In the genomic region with DNA sequence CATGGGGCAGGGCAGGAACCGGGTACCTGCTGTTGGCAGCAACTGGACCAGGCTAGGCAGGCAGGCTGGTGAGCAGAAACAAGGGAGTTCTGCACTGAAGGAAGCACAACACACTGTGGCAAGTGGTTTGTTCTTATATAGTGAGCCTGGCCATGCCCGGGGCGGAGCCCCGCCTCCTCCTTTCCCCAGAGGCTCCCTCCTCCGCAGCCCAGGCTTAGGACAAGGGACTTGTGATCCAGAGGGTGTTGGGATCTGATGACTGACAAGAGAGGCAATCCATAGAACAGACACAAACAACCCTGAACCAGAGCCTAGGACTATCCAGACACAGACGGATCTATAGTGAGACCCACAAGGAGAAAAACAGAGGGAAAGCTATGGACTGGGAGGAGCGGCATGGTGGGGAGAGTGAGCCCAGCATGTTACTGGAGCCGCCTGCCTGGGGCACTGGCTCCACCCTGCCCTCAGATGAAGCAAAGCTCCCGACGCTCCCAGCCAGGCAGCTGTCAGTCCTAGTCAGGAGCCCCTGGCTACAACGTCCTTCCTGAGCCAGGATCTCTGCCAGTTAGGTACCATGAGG, we compare ENCODE assay signal across 8 mouse cellular contexts. TPM values are rescaled to one million over a fixed set of nuclear protein-coding genes. Genes with fewer than 3 reads are reported as not detected.
A peak's percentile ranks its signal among the peaks of the same experiment; 100 is the strongest.
DNase-seq lines count a peak whose midpoint lies in the region; ATAC-seq and TF ChIP-seq lines count a peak whose summit lies in the region.

Gene Carns1 (minus strand): TSS at position 112 of the 580 bp plus-strand sequence.

- no peak within 1 kb of the TSS for H3K27ac ChIP-seq in neural tube, embryonic 11.5 days (ENCODE audit: low read depth, low read length)
- H3K27ac ChIP-seq in embryonic facial prominence, embryonic 15.5 days (replicated peaks) = peak within 1 kb of the TSS; percentile 24
- H3K27ac ChIP-seq in heart, embryonic 16.5 days (ENCODE audit: low read length) = peak within 1 kb of the TSS; percentile 88
- H3K27ac ChIP-seq in liver, embryonic 14.5 days = no peak within 1 kb of the TSS

- no peak for TF ChIP-seq CTCF in liver, embryonic 14.5 days (IDR thresholded peaks at IDR 0.05; ENCODE audit: low read depth)

- H3K9ac ChIP-seq in neural tube, embryonic 11.5 days (ENCODE audit: low read length) = peak within 1 kb of the TSS; percentile 12
- H3K9ac ChIP-seq in embryonic facial prominence, embryonic 15.5 days = no peak within 1 kb of the TSS
- H3K9ac ChIP-seq in heart, embryonic 16.5 days (ENCODE audit: low read length) = peak within 1 kb of the TSS; percentile 66
- no peak within 1 kb of the TSS for H3K9ac ChIP-seq in liver, embryonic 14.5 days (replicated peaks)

- H3K4me1 ChIP-seq in neural tube, embryonic 11.5 days (ENCODE audit: control insufficient read depth, insufficient read depth, low read length) = peaks cover 5% of the 10 kb centered on the region; the same call in 1 of the 2 replicates
- H3K4me1 ChIP-seq in embryonic facial prominence, embryonic 15.5 days = peaks cover 26% of the 10 kb centered on the region
- H3K4me1 ChIP-seq in heart, embryonic 16.5 days (ENCODE audit: control insufficient read depth, insufficient read depth, low read length) = peaks cover 45% of the 10 kb centered on the region
- peaks cover 0 to 6% of the 10 kb centered on the region in 2 experiments; a peak in 1 of 4 replicates for H3K4me1 ChIP-seq in liver, embryonic 14.5 days (replicated peaks; ENCODE audit: control insufficient read depth in 2 of 2, insufficient read depth in 2 of 2, low read length in 1 of 2)

- no peaks in the 10 kb centered on the region for H3K27me3 ChIP-seq in neural tube, embryonic 11.5 days (ENCODE audit: control insufficient read depth, insufficient read depth, low read length)
- H3K27me3 ChIP-seq in embryonic facial prominence, embryonic 15.5 days = no peaks in the 10 kb centered on the region
- no peaks in the 10 kb centered on the region for H3K27me3 ChIP-seq in heart, embryonic 16.5 days (ENCODE audit: control insufficient read depth, insufficient read depth, low read length)
- H3K27me3 ChIP-seq in liver, embryonic 14.5 days (ENCODE audit: control insufficient read depth, insufficient read depth, low read length) = no peaks in the 10 kb centered on the region

- peak; percentile 44 for DNase-seq in neural tube, embryonic 11.5 days (ENCODE audit: low spot score)
- no peak for DNase-seq in neural tube, embryonic 10.5 days (ENCODE audit: extremely low spot score, low spot score)
- no peak for DNase-seq in liver, embryonic 14.5 days (ENCODE audit: low read depth in 3 of 3, low spot score in 3 of 3)
- DNase-seq in retina, postnatal 7 days (ENCODE audit: low read depth, low spot score) = peak; percentile 38
- no peak for DNase-seq in ovary, adult 18-20 months (ENCODE audit: low spot score)
- no peak for DNase-seq in left cerebral cortex, postnatal 4 days

- H3K9me3 ChIP-seq in neural tube, embryonic 11.5 days (ENCODE audit: control insufficient read depth, low read length) = no peaks in the 10 kb centered on the region
- H3K9me3 ChIP-seq in embryonic facial prominence, embryonic 15.5 days (replicated peaks) = no peaks in the 10 kb centered on the region
- no peaks in the 10 kb centered on the region for H3K9me3 ChIP-seq in heart, embryonic 16.5 days (replicated peaks; ENCODE audit: control insufficient read depth, low read length)
- H3K9me3 ChIP-seq in liver, embryonic 14.5 days (ENCODE audit: control insufficient read depth, low read length) = no peaks in the 10 kb centered on the region

- H3K4me3 ChIP-seq in neural tube, embryonic 11.5 days (ENCODE audit: low read depth, low read length) = 0 out of 2 replicates have a peak within 1 kb of the TSS, but pooled peaks have one; percentile 2
- 0 out of 2 replicates have a peak within 1 kb of the TSS, but pooled peaks have one; percentile 1 for H3K4me3 ChIP-seq in embryonic facial prominence, embryonic 15.5 days (replicated peaks)
- H3K4me3 ChIP-seq in heart, embryonic 16.5 days (ENCODE audit: low read length) = peak within 1 kb of the TSS; percentile 46
- no peak within 1 kb of the TSS for H3K4me3 ChIP-seq in liver, embryonic 14.5 days (ENCODE audit: insufficient read depth in 1 of 2, low read depth in 2 of 2, low read length in 2 of 2)

- H3K36me3 ChIP-seq in neural tube, embryonic 11.5 days (ENCODE audit: control insufficient read depth, insufficient read depth, low read length) = no peaks in the 10 kb centered on the region
- no peaks in the 10 kb centered on the region for H3K36me3 ChIP-seq in embryonic facial prominence, embryonic 15.5 days
- H3K36me3 ChIP-seq in heart, embryonic 16.5 days (ENCODE audit: control insufficient read depth, insufficient read depth) = no peaks in the 10 kb centered on the region
- H3K36me3 ChIP-seq in liver, embryonic 14.5 days (replicated peaks; ENCODE audit: control insufficient read depth, insufficient read depth, low read depth) = no peaks in the 10 kb centered on the region

- intact Hi-C loops in left cerebral cortex, postnatal 4 days (cut with DNase I) = no loop called here

- no peak for ATAC-seq in neural tube, embryonic 11.5 days (ENCODE audit: insufficient read depth, low FRiP score, low TSS enrichment)
- ATAC-seq in embryonic facial prominence, embryonic 15.5 days (ENCODE audit: insufficient number of reproducible peaks, low FRiP score, low TSS enrichment, low read depth) = peak; percentile 74
- ATAC-seq in heart, embryonic 16.5 days (replicated peaks; ENCODE audit: extremely low read depth, insufficient read depth, low FRiP score) = peak; percentile 50
- no peak for ATAC-seq in liver, embryonic 14.5 days (ENCODE audit: insufficient read depth)

- TF ChIP-seq EP300 in liver, embryonic 14.5 days (IDR thresholded peaks at IDR 0.05; ENCODE audit: low read depth) = no peak

- WGBS in neural tube, embryonic 11.5 days = 3% methylated on average over 11 of the region's 11 CpGs
- 8% methylated on average over 11 of the region's 11 CpGs for WGBS in embryonic facial prominence, embryonic 15.5 days
- WGBS in heart, embryonic 16.5 days = 10% methylated on average over 11 of the region's 11 CpGs
- WGBS in liver, embryonic 14.5 days (ENCODE audit: insufficient replicate concordance) = 23% methylated on average over 11 of the region's 11 CpGs

- peak within 1 kb of the TSS; percentile 22 for H3K4me2 ChIP-seq in neural tube, embryonic 11.5 days (ENCODE audit: low read depth)
- H3K4me2 ChIP-seq in embryonic facial prominence, embryonic 15.5 days (replicated peaks) = peak within 1 kb of the TSS; percentile 26
- H3K4me2 ChIP-seq in heart, embryonic 16.5 days (ENCODE audit: low read depth, low read length) = peak within 1 kb of the TSS; percentile 68
- H3K4me2 ChIP-seq in liver, embryonic 14.5 days (ENCODE audit: low read depth) = peak within 1 kb of the TSS; percentile 23; the same call in 1 of the 2 replicates

RNA-seq across cellular contexts. Expression of gene Carns1, which starts in this region (rescaled TPM):
- polyA plus RNA-seq in neural tube, embryonic 11.5 days (2014; fragmentation: Nextera tagmentation; extraction: Ambion mirVana) = 2.9 and 3.8 TPM in 2 replicates
- 3.4 and 5.4 TPM in 2 replicates for polyA plus RNA-seq in embryonic facial prominence, embryonic 15.5 days (2015; fragmentation: Nextera tagmentation; extraction: Ambion mirVana)
- polyA plus RNA-seq in heart, embryonic 16.5 days (2015; fragmentation: Nextera tagmentation; extraction: Ambion mirVana) = 15.9 and 17.5 TPM in 2 replicates
- polyA plus RNA-seq in liver, embryonic 14.5 days (2012; rRNA removed) = 0.32 and 0.44 TPM in 2 replicates
- 0.18 and 0.71 TPM in 2 replicates for polyA plus RNA-seq in liver, embryonic 14.5 days (2014; fragmentation: Nextera tagmentation; extraction: Ambion mirVana)
- 1 to 10 TPM; 2.4 to 3.1 TPM for total RNA-seq in left cerebral cortex, postnatal 4 days (2021)

Comparison
In these comparisons a context has a peak if more than half of its experiments do, and no peak if none do; other contexts are left out.
1. DNase-seq: peak in neural tube, embryonic 11.5 days (single experiment) and retina, postnatal 7 days (single experiment); none in neural tube, embryonic 10.5 days (single experiment), liver, embryonic 14.5 days (0 of 3), ovary, adult 18-20 months (single experiment) and left cerebral cortex, postnatal 4 days (single experiment).
2. ATAC-seq: peak in embryonic facial prominence, embryonic 15.5 days (single experiment) and heart, embryonic 16.5 days (single experiment); none in neural tube, embryonic 11.5 days (single experiment) and liver, embryonic 14.5 days (single experiment).
3. H3K27ac ChIP-seq: peak in embryonic facial prominence, embryonic 15.5 days (single experiment) and heart, embryonic 16.5 days (single experiment); none in neural tube, embryonic 11.5 days (single experiment) and liver, embryonic 14.5 days (single experiment).
4. H3K4me3 ChIP-seq: peak in neural tube, embryonic 11.5 days (single experiment), embryonic facial prominence, embryonic 15.5 days (single experiment) and heart, embryonic 16.5 days (single experiment); none in liver, embryonic 14.5 days (0 of 2).
5. H3K9ac ChIP-seq: peak in neural tube, embryonic 11.5 days (single experiment) and heart, embryonic 16.5 days (single experiment); none in embryonic facial prominence, embryonic 15.5 days (single experiment) and liver, embryonic 14.5 days (single experiment).
6. Peak in every context shown above with its lines, with median percentiles within 50 percentile points of each other: H3K4me2 ChIP-seq.